Mouse (Mus musculus) intestine, embryonic 15.5 days (tissue): Measurements from ENCODE around the gene Pcsk5. TPM values are rescaled to one million over a fixed set of nuclear protein-coding genes. Genes with fewer than 3 reads are reported as not detected.

ENCODE experiments used
- ATAC-seq: fragments of 200-750 bp; cut with Nextera tagmentation; 2 replicates; pipeline ENCODE4 v1.8.0; 2017; ENCODE audit warnings: moderate TSS enrichment, moderate library complexity
- H3K27ac ChIP-seq: fragments of 300-500 bp; sonication (generic); 2 replicates; pipeline ENCODE4 v1.5.1; 2015; ENCODE audit warnings: mild to moderate bottlenecking, inconsistent platforms
- H3K27me3 ChIP-seq: fragments of 300-500 bp; sonication (generic); replicated peaks from 2 replicates; pipeline ENCODE4 v1.6.1; 2015; ENCODE audit warnings: inconsistent platforms
- H3K36me3 ChIP-seq: fragments of 300-500 bp; sonication (generic); 2 replicates; pipeline ENCODE4 v1.6.1; 2015; ENCODE audit warnings: inconsistent platforms
- H3K4me1 ChIP-seq: fragments of 300-500 bp; sonication (generic); replicated peaks from 2 replicates; pipeline ENCODE4 v1.6.1; 2015; ENCODE audit warnings: inconsistent platforms
- H3K4me2 ChIP-seq: fragments of 300-500 bp; sonication (generic); replicated peaks from 2 replicates; pipeline ENCODE4 v1.6.1; 2015; ENCODE audit warnings: mild to moderate bottlenecking, inconsistent platforms
- H3K4me3 ChIP-seq: fragments of 300-500 bp; sonication (generic); replicated peaks from 2 replicates; pipeline ENCODE4 v1.5.1; 2015; ENCODE audit warnings: inconsistent platforms
- H3K9ac ChIP-seq: fragments of 300-500 bp; sonication (generic); 2 replicates; pipeline ENCODE4 v1.6.1; 2015; ENCODE audit warnings: inconsistent platforms
- H3K9me3 ChIP-seq: fragments of 300-500 bp; sonication (generic); 2 replicates; pipeline ENCODE4 v1.6.1; 2016; ENCODE audit warnings: inconsistent platforms
- WGBS: fragments of 180-500 bp; shearing (Covaris S2); methylation state at CpG from one replicate; pipeline ENCODE4 v1.1.7; 2015; 5-methylcytosine and 5-hydroxymethylcytosine counted together
- polyA plus RNA-seq: library from polyadenylated mRNA; unstranded; fragments of >200 nt; fragmentation: Nextera tagmentation; extraction: Ambion mirVana; gene quantifications from 2 replicates; pipeline ENCODE4 v1.2.1, GENCODE M21; 2015

Gene Pcsk5
- polyA plus RNA-seq, 1 experiment from 2014 or later: 29.8 TPM

GRCm38 (mm10) chr19:17553396-17554100 lies 283.9 kb downstream of the Pcsk5 start:
- no peaks in the 10 kb centered on the region for H3K27me3 ChIP-seq
- ATAC-seq: no peak
- no peaks in the 10 kb centered on the region for H3K9me3 ChIP-seq
- H3K36me3 ChIP-seq: no peaks in the 10 kb centered on the region
- H3K4me2 ChIP-seq: no peak overlapping the region
- H3K4me3 ChIP-seq: no peak overlapping the region
- no peak overlapping the region for H3K27ac ChIP-seq
- H3K4me1 ChIP-seq: no peaks in the 10 kb centered on the region
- no peak overlapping the region for H3K9ac ChIP-seq

GRCm38 (mm10) chr19:17528746-17529532 lies 308.5 kb downstream of the Pcsk5 start:
- H3K9ac ChIP-seq: no peak overlapping the region
- H3K4me1 ChIP-seq: no peaks in the 10 kb centered on the region
- H3K9me3 ChIP-seq: no peaks in the 10 kb centered on the region
- H3K36me3 ChIP-seq: no peaks in the 10 kb centered on the region
- H3K4me3 ChIP-seq: no peak overlapping the region
- no peak overlapping the region for H3K4me2 ChIP-seq
- H3K27me3 ChIP-seq: no peaks in the 10 kb centered on the region
- peak; percentile 91 for ATAC-seq
- no peak overlapping the region for H3K27ac ChIP-seq
- WGBS: 55% methylated on average over 4 of the region's 4 CpGs

GRCm38 (mm10) chr19:17525558-17525957 lies 311.9 kb downstream of the Pcsk5 start:
- 76% methylated on average over 1 of the region's 1 CpGs for WGBS
- Histone ChIP-seq H3K4me1 (no peaks in the 10 kb centered on the region), H3K27me3 (no peaks in the 10 kb centered on the region), H3K9ac (no peak overlapping the region), H3K27ac (no peak overlapping the region), H3K36me3 (no peaks in the 10 kb centered on the region), H3K4me3 (no peak overlapping the region), H3K9me3 (no peaks in the 10 kb centered on the region), H3K4me2 (no peak overlapping the region)
- ATAC-seq: no peak

- H3K4me1 ChIP-seq: no peaks in the 10 kb centered on the region
- H3K36me3 ChIP-seq: no peaks in the 10 kb centered on the region
Observed at GRCm38 (mm10) chr19:17514456-17514855, 323.0 kb downstream of the Pcsk5 start.

GRCm38 (mm10) chr19:17511283-17511682 lies 326.1 kb downstream of the Pcsk5 start:
- no peaks in the 10 kb centered on the region for H3K9me3 ChIP-seq
- no peak overlapping the region for H3K4me2 ChIP-seq
- H3K36me3 ChIP-seq: no peaks in the 10 kb centered on the region
- no peak overlapping the region for H3K4me3 ChIP-seq
- H3K4me1 ChIP-seq: no peaks in the 10 kb centered on the region
- no peaks in the 10 kb centered on the region for H3K27me3 ChIP-seq
- no peak overlapping the region for H3K9ac ChIP-seq
- WGBS: 79% methylated on average over 5 of the region's 5 CpGs
- ATAC-seq: no peak
- no peak overlapping the region for H3K27ac ChIP-seq

More at GRCm38 (mm10) chr19:17514456-17514855, 323.0 kb downstream of the Pcsk5 start:
- no peak overlapping the region for H3K4me3 ChIP-seq
- no peaks in the 10 kb centered on the region for H3K9me3 ChIP-seq
- H3K9ac ChIP-seq: no peak overlapping the region
- no peak overlapping the region for H3K27ac ChIP-seq
- H3K4me2 ChIP-seq: no peak overlapping the region
- no peak for ATAC-seq
- H3K27me3 ChIP-seq: no peaks in the 10 kb centered on the region
- WGBS: 58% methylated on average over 3 of the region's 3 CpGs

GRCm38 (mm10) chr19:17504212-17504611 lies 333.2 kb downstream of the Pcsk5 start:
- no peak for ATAC-seq
- H3K4me2 ChIP-seq: no peak overlapping the region
- WGBS: 59% methylated on average over 6 of the region's 6 CpGs
- no peak overlapping the region for H3K9ac ChIP-seq
- H3K4me1 ChIP-seq: no peaks in the 10 kb centered on the region
- no peak overlapping the region for H3K27ac ChIP-seq
- no peak overlapping the region for H3K4me3 ChIP-seq
- H3K9me3 ChIP-seq: no peaks in the 10 kb centered on the region
- H3K36me3 ChIP-seq: no peaks in the 10 kb centered on the region
- no peaks in the 10 kb centered on the region for H3K27me3 ChIP-seq

GRCm38 (mm10) chr19:17498586-17499235 lies 338.7 kb downstream of the Pcsk5 start:
- no peak overlapping the region for H3K4me2 ChIP-seq
- 75% methylated on average over 7 of the region's 7 CpGs for WGBS
- no peak overlapping the region for H3K27ac ChIP-seq
- no peaks in the 10 kb centered on the region for H3K36me3 ChIP-seq
- H3K4me3 ChIP-seq: no peak overlapping the region
- no peak for ATAC-seq
- H3K27me3 ChIP-seq: no peaks in the 10 kb centered on the region
- no peak overlapping the region for H3K9ac ChIP-seq
- no peaks in the 10 kb centered on the region for H3K9me3 ChIP-seq
- H3K4me1 ChIP-seq: no peaks in the 10 kb centered on the region

GRCm38 (mm10) chr19:17496131-17496530 lies 341.3 kb downstream of the Pcsk5 start:
- H3K4me2 ChIP-seq: no peak overlapping the region
- H3K4me3 ChIP-seq: no peak overlapping the region
- 88% methylated on average over 1 of the region's 1 CpGs for WGBS
- H3K4me1 ChIP-seq: no peaks in the 10 kb centered on the region
- no peaks in the 10 kb centered on the region for H3K36me3 ChIP-seq
- no peak overlapping the region for H3K27ac ChIP-seq
- no peaks in the 10 kb centered on the region for H3K9me3 ChIP-seq
- no peak for ATAC-seq
- no peak overlapping the region for H3K9ac ChIP-seq
- no peaks in the 10 kb centered on the region for H3K27me3 ChIP-seq

- Histone ChIP-seq H3K36me3 (no peaks in the 10 kb centered on the region), H3K4me1 (no peaks in the 10 kb centered on the region), H3K4me2 (no peak overlapping the region), H3K27me3 (no peaks in the 10 kb centered on the region), H3K9ac (no peak overlapping the region), H3K9me3 (no peaks in the 10 kb centered on the region), H3K4me3 (no peak overlapping the region), H3K27ac (no peak overlapping the region)
- WGBS: 94% methylated on average over 9 of the region's 9 CpGs
- no peak for ATAC-seq
Observed at GRCm38 (mm10) chr19:17491822-17492544, 345.4 kb downstream of the Pcsk5 start.

- H3K9me3 ChIP-seq: no peaks in the 10 kb centered on the region
- WGBS: 94% methylated on average over 3 of the region's 3 CpGs
- no peaks in the 10 kb centered on the region for H3K27me3 ChIP-seq
- H3K4me3 ChIP-seq: no peak overlapping the region
- no peak for ATAC-seq
- no peaks in the 10 kb centered on the region for H3K36me3 ChIP-seq
- H3K4me2 ChIP-seq: no peak overlapping the region
- no peak overlapping the region for H3K27ac ChIP-seq
- no peak overlapping the region for H3K9ac ChIP-seq
- no peaks in the 10 kb centered on the region for H3K4me1 ChIP-seq
Observed at GRCm38 (mm10) chr19:17491322-17491721, 346.1 kb downstream of the Pcsk5 start.

- Histone ChIP-seq H3K36me3 (no peaks in the 10 kb centered on the region), H3K27me3 (no peaks in the 10 kb centered on the region), H3K27ac (no peak overlapping the region), H3K4me1 (no peaks in the 10 kb centered on the region), H3K9ac (no peak overlapping the region), H3K4me2 (peak overlapping the region; percentile 33), H3K4me3 (no peak overlapping the region), H3K9me3 (no peaks in the 10 kb centered on the region)
- ATAC-seq: peak; percentile 56; the same call in 1 of the 2 replicates
- WGBS: 21% methylated on average over 3 of the region's 3 CpGs
Observed at GRCm38 (mm10) chr19:17489866-17490141, 347.6 kb downstream of the Pcsk5 start.
